Mouse (Mus musculus): ENCODE data around the gene Atxn7l1. TPM values are rescaled to one million over a fixed set of nuclear protein-coding genes. Genes with fewer than 3 reads are reported as not detected.

Atxn7l1 gene
- polyA plus RNA-seq, 1 experiment = 12.4 TPM

GRCm38 (mm10) chr12:33340698-33341097 is 193.2 kb downstream of the Atxn7l1 start:
- Histone ChIP-seq H3K27me3 (ENCODE audit: control insufficient read depth, insufficient read depth, insufficient read length) (no peaks in the 10 kb centered on the region), H3K36me3 (ENCODE audit: control insufficient read depth, insufficient read depth) (no peaks in the 10 kb centered on the region), H3ac (ENCODE audit: control insufficient read depth, insufficient read length) (no peak overlapping the region), H3K4me2 (ENCODE audit: low read depth) (no peak overlapping the region), H3K79me2 (ENCODE audit: control insufficient read depth, insufficient read depth) (no peaks in the 10 kb centered on the region), H3K4me3 (no peak overlapping the region)
- no peak for TF ChIP-seq TCF3 (IDR thresholded peaks at IDR 0.05; ENCODE audit: insufficient read length, low read depth)
- TF ChIP-seq REST (IDR thresholded peaks at IDR 0.05; ENCODE audit: insufficient read depth, insufficient read length) = no peak
- no peak for TF ChIP-seq MYOD1 (IDR thresholded peaks at IDR 0.05; ENCODE audit: control insufficient read depth in 1 of 3, insufficient read length in 2 of 3, low read depth in 2 of 3)
- no peak for TF ChIP-seq POLR2AphosphoS2 (IDR thresholded peaks at IDR 0.05; ENCODE audit: insufficient read length, low read depth)
- TF ChIP-seq MYOG (IDR thresholded peaks at IDR 0.05; ENCODE audit: control insufficient read depth in 1 of 3, insufficient read depth in 1 of 3, insufficient read length in 2 of 3, low read depth in 2 of 3) = no peak
- no peak for TF ChIP-seq TCF12 (IDR thresholded peaks at IDR 0.05; ENCODE audit: insufficient read depth, poor library complexity, severe bottlenecking)

GRCm38 (mm10) chr12:33341351-33341892 is 193.9 kb downstream of the Atxn7l1 start:
- H3K79me2 ChIP-seq (ENCODE audit: control insufficient read depth, insufficient read depth) = no peaks in the 10 kb centered on the region
- no peak overlapping the region for H3K4me3 ChIP-seq
- TF ChIP-seq MYOG (IDR thresholded peaks at IDR 0.05; ENCODE audit: control insufficient read depth in 1 of 3, insufficient read depth in 1 of 3, insufficient read length in 2 of 3, low read depth in 2 of 3) (no peak), SRF (IDR thresholded peaks at IDR 0.05; ENCODE audit: control insufficient read depth, insufficient read length, low read depth) (no peak), TCF12 (IDR thresholded peaks at IDR 0.05; ENCODE audit: insufficient read depth, poor library complexity, severe bottlenecking) (no peak), REST (IDR thresholded peaks at IDR 0.05; ENCODE audit: insufficient read depth, insufficient read length) (no peak), TCF3 (IDR thresholded peaks at IDR 0.05; ENCODE audit: insufficient read length, low read depth) (no peak), E2F4 (IDR thresholded peaks at IDR 0.05; ENCODE audit: insufficient read depth) (no peak), MAX (IDR thresholded peaks at IDR 0.05; ENCODE audit: low read depth) (no peak)
- no peak overlapping the region for H3K4me2 ChIP-seq (ENCODE audit: low read depth)
- no peaks in the 10 kb centered on the region for H3K27me3 ChIP-seq (ENCODE audit: control insufficient read depth, insufficient read depth, insufficient read length)
- H3ac ChIP-seq (ENCODE audit: control insufficient read depth, insufficient read length) = no peak overlapping the region
- H3K36me3 ChIP-seq (ENCODE audit: control insufficient read depth, insufficient read depth) = no peaks in the 10 kb centered on the region

GRCm38 (mm10) chr12:33344970-33345772 is 197.7 kb downstream of the Atxn7l1 start:
- no peaks in the 10 kb centered on the region for H3K27me3 ChIP-seq (ENCODE audit: control insufficient read depth, insufficient read depth, insufficient read length)
- H3ac ChIP-seq (ENCODE audit: control insufficient read depth, insufficient read length) = no peak overlapping the region
- H3K36me3 ChIP-seq (ENCODE audit: control insufficient read depth, insufficient read depth) = no peaks in the 10 kb centered on the region
- no peaks in the 10 kb centered on the region for H3K79me2 ChIP-seq (ENCODE audit: control insufficient read depth, insufficient read depth)
- no peak overlapping the region for H3K4me2 ChIP-seq (ENCODE audit: low read depth)
- H3K4me3 ChIP-seq = no peak overlapping the region
- TF ChIP-seq SRF (IDR thresholded peaks at IDR 0.05; ENCODE audit: control insufficient read depth, insufficient read length, low read depth) = no peak
- no peak for TF ChIP-seq POLR2A (IDR thresholded peaks at IDR 0.05; ENCODE audit: insufficient read length, low read depth)
- TF ChIP-seq POLR2AphosphoS2 (IDR thresholded peaks at IDR 0.05; ENCODE audit: insufficient read length, low read depth) = no peak
- TF ChIP-seq USF1 (IDR thresholded peaks at IDR 0.05; ENCODE audit: low read depth) = no peak
- no peak for TF ChIP-seq MAX (IDR thresholded peaks at IDR 0.05; ENCODE audit: low read depth)
- TF ChIP-seq CEBPB (IDR thresholded peaks at IDR 0.05; ENCODE audit: insufficient read depth, poor library complexity, severe bottlenecking) = no peak
- no peak for TF ChIP-seq MYOG (IDR thresholded peaks at IDR 0.05; ENCODE audit: control insufficient read depth in 1 of 3, insufficient read depth in 1 of 3, insufficient read length in 2 of 3, low read depth in 2 of 3)

GRCm38 (mm10) chr12:33345773-33346435 is 198.4 kb downstream of the Atxn7l1 start:
- no peaks in the 10 kb centered on the region for H3K27me3 ChIP-seq (ENCODE audit: control insufficient read depth, insufficient read depth, insufficient read length)
- no peaks in the 10 kb centered on the region for H3K79me2 ChIP-seq (ENCODE audit: control insufficient read depth, insufficient read depth)
- no peak for TF ChIP-seq CEBPB (IDR thresholded peaks at IDR 0.05; ENCODE audit: insufficient read depth, poor library complexity, severe bottlenecking)
- TF ChIP-seq MYOG (IDR thresholded peaks at IDR 0.05; ENCODE audit: control insufficient read depth in 1 of 3, insufficient read depth in 1 of 3, insufficient read length in 2 of 3, low read depth in 2 of 3) = no peak
- TF ChIP-seq MYOD1 (IDR thresholded peaks at IDR 0.05; ENCODE audit: control insufficient read depth in 1 of 3, insufficient read length in 2 of 3, low read depth in 2 of 3) = no peak
- no peak for TF ChIP-seq POLR2A (IDR thresholded peaks at IDR 0.05; ENCODE audit: insufficient read length, low read depth)
- TF ChIP-seq TCF3 (IDR thresholded peaks at IDR 0.05; ENCODE audit: insufficient read length, low read depth) = no peak
- TF ChIP-seq POLR2AphosphoS2 (IDR thresholded peaks at IDR 0.05; ENCODE audit: insufficient read length, low read depth) = no peak
- TF ChIP-seq USF1 (IDR thresholded peaks at IDR 0.05; ENCODE audit: low read depth) = no peak
- no peak for TF ChIP-seq SRF (IDR thresholded peaks at IDR 0.05; ENCODE audit: control insufficient read depth, insufficient read length, low read depth)
- TF ChIP-seq MAX (IDR thresholded peaks at IDR 0.05; ENCODE audit: low read depth) = no peak
- TF ChIP-seq TCF12 (IDR thresholded peaks at IDR 0.05; ENCODE audit: insufficient read depth, poor library complexity, severe bottlenecking) = no peak
- no peak for TF ChIP-seq REST (IDR thresholded peaks at IDR 0.05; ENCODE audit: insufficient read depth, insufficient read length)
- no peak for TF ChIP-seq E2F4 (IDR thresholded peaks at IDR 0.05; ENCODE audit: insufficient read depth)
- H3K4me2 ChIP-seq (ENCODE audit: low read depth) = no peak overlapping the region
- H3K36me3 ChIP-seq (ENCODE audit: control insufficient read depth, insufficient read depth) = no peaks in the 10 kb centered on the region
- H3K4me3 ChIP-seq = no peak overlapping the region
- no peak overlapping the region for H3ac ChIP-seq (ENCODE audit: control insufficient read depth, insufficient read length)

Data from myocyte (in vitro differentiated cells).